ENCODE assay signal across 14 mouse cellular contexts in the genomic region with DNA sequence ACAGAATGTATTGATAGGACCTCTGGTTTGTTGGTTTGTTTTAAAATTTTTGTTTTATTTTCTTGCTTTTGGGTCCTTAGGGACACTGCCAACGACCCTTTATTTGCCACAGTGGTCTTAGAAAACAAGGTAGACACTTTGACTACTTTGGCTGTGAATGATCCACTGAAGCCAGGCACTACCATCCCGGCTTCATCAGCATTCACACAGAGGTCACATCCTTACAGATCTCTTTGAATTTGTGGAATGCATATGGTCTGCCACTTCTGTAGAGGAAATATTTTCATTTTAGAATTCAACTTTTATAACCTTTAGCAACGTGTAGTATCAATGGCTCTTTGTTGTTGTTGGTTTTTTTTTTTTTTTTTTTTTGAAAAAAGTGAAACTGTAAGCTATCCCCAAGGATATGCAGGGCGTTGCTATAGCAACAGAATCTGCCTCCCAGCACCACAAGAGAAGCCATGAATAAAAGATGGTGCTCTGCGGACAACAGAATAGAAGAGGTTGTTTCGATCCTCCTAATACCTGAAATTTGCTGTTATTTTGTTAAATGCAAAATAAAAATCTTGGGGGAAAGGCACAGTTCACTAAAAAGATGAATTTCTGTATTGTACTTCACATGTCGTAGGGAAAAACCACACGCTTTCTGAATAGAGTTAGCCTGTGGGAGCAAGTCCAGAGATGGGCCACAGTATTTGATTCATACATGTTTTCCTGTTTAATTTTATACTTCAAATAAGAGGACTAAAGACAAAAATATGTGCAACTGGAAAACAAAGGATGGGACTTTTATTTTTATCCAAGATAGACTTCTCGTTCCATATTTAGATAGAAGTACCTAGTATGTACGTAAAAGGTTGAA.
A peak's percentile ranks its signal among the peaks of the same experiment; 100 is the strongest.
DNase-seq lines count a peak whose midpoint lies in the region; ATAC-seq and TF ChIP-seq lines count a peak whose summit lies in the region.
"Had no signal": no experiment of that assay in that cellular context is flagged by ENCODE, and none has a peak within 500 bp of the region (broad histone marks: within the 10 kb centered on the region; RNA-seq: fewer than 3 reads in every experiment).

No protein-coding gene starts in this region.

- WGBS in hindbrain, embryonic 10.5 days = 58% methylated on average over 10 of the region's 10 CpGs
- WGBS in midbrain, embryonic 11.5 days = 48% methylated on average over 10 of the region's 10 CpGs
- WGBS in kidney, adult 2 months = 71% methylated on average over 10 of the region's 10 CpGs

- peaks cover 74% of the 10 kb centered on the region for H3K27me3 ChIP-seq in hindbrain, embryonic 10.5 days (ENCODE audit: insufficient read depth, poor library complexity, severe bottlenecking)
- H3K27me3 ChIP-seq in midbrain, embryonic 11.5 days (ENCODE audit: control insufficient read depth, insufficient read depth, low read length) = peaks cover 15% of the 10 kb centered on the region
- H3K27me3 ChIP-seq in kidney, adult 2 months (replicated peaks; ENCODE audit: control insufficient read depth, insufficient read depth, low read length) = no peaks in the 10 kb centered on the region
- H3K27me3 ChIP-seq: kidney, embryonic 15.5 days had no signal

- H3K4me2 ChIP-seq in midbrain, embryonic 11.5 days = no peak overlapping the region
- H3K4me2 ChIP-seq: kidney, embryonic 15.5 days had no signal

- ATAC-seq in midbrain, embryonic 11.5 days (ENCODE audit: low FRiP score) = peak; percentile 91
- no peak for ATAC-seq in CD4-positive, CD25-positive, alpha-beta regulatory T cell, adult 4 months

- no peak for TF ChIP-seq CTCF in kidney, adult 2 months (conservative IDR thresholded peaks at IDR 0.05; ENCODE audit: insufficient read depth, insufficient read length, low read depth, low read length)

- TF ChIP-seq POLR2A in kidney, adult 2 months (IDR thresholded peaks at IDR 0.05; ENCODE audit: low read depth, low read length) = no peak

- DNase-seq in right cerebral cortex, adult 18-20 months = peak; percentile 33
- DNase-seq in right cerebral cortex, postnatal 25 days = no peak
- peak; percentile 15 for DNase-seq in hindbrain, embryonic 10.5 days (ENCODE audit: low spot score)
- peak; percentile 88 for DNase-seq in midbrain, embryonic 11.5 days (ENCODE audit: low spot score, missing footprints)
- DNase-seq in telencephalon, adult 2 months (ENCODE audit: low read depth, low spot score) = peak; percentile 48
- DNase-seq in c-Kit-positive CD71-positive TER-119-positive erythroid progenitor cells, embryonic 14.5 days (ENCODE audit: low spot score) = no peak
- no peak for DNase-seq in kidney, adult 2 months
- DNase-seq: adrenal gland, adult 2 months; cerebellum, postnatal 25 days; lung, adult 2 months; thymus, postnatal 14 days had no signal

- H3K9me3 ChIP-seq in hindbrain, embryonic 10.5 days = no peaks in the 10 kb centered on the region
- no peaks in the 10 kb centered on the region for H3K9me3 ChIP-seq in midbrain, embryonic 11.5 days (ENCODE audit: control insufficient read depth, low read length)
- H3K9me3 ChIP-seq: kidney, embryonic 15.5 days; limb, embryonic 10.5 days had no signal

- H3K36me3 ChIP-seq in hindbrain, embryonic 10.5 days = no peaks in the 10 kb centered on the region
- H3K36me3 ChIP-seq in midbrain, embryonic 11.5 days (ENCODE audit: control insufficient read depth, insufficient read depth, low read length) = no peaks in the 10 kb centered on the region
- no peaks in the 10 kb centered on the region for H3K36me3 ChIP-seq in kidney, adult 2 months (ENCODE audit: control insufficient read depth, insufficient read depth, low read length)
- H3K36me3 ChIP-seq: kidney, embryonic 15.5 days; limb, embryonic 10.5 days had no signal

- H3K9ac ChIP-seq in midbrain, embryonic 11.5 days (ENCODE audit: low read length) = 0 out of 2 replicates have a peak overlapping the region, but pooled peaks have one; percentile 30
- H3K9ac ChIP-seq: kidney, embryonic 15.5 days had no signal

- peaks cover 5% of the 10 kb centered on the region; the same call in 1 of the 2 replicates for H3K4me1 ChIP-seq in hindbrain, embryonic 10.5 days (replicated peaks)
- no peaks in the 10 kb centered on the region; the same call in 1 of the 2 replicates for H3K4me1 ChIP-seq in midbrain, embryonic 11.5 days (ENCODE audit: control insufficient read depth, insufficient read depth, low read length)
- no peaks in the 10 kb centered on the region for H3K4me1 ChIP-seq in kidney, adult 2 months (ENCODE audit: control insufficient read depth, insufficient read depth, low read length)
- H3K4me1 ChIP-seq: kidney, embryonic 15.5 days; limb, embryonic 10.5 days had no signal

- no peak overlapping the region for H3K27ac ChIP-seq in hindbrain, embryonic 10.5 days
- no peak overlapping the region for H3K27ac ChIP-seq in midbrain, embryonic 11.5 days (ENCODE audit: low read depth, low read length)
- no peak overlapping the region for H3K27ac ChIP-seq in kidney, adult 2 months (ENCODE audit: insufficient read depth, low read depth, low read length)
- H3K27ac ChIP-seq: kidney, embryonic 15.5 days; limb, embryonic 10.5 days had no signal

- no peak overlapping the region for H3K4me3 ChIP-seq in hindbrain, embryonic 10.5 days
- no peak overlapping the region for H3K4me3 ChIP-seq in midbrain, embryonic 11.5 days (ENCODE audit: low read depth, low read length)
- H3K4me3 ChIP-seq in kidney, adult 2 months (ENCODE audit: insufficient read depth, low read depth, low read length) = no peak overlapping the region
- H3K4me3 ChIP-seq: kidney, embryonic 15.5 days; limb, embryonic 10.5 days had no signal

Comparison
In these comparisons a context has a peak if more than half of its experiments do, and no peak if none do; other contexts are left out.
1. DNase-seq: peak in right cerebral cortex, adult 18-20 months (single experiment), hindbrain, embryonic 10.5 days (single experiment), midbrain, embryonic 11.5 days (single experiment) and telencephalon, adult 2 months (single experiment); none in right cerebral cortex, postnatal 25 days (single experiment), c-Kit-positive CD71-positive TER-119-positive erythroid progenitor cells, embryonic 14.5 days (single experiment) and kidney, adult 2 months (single experiment).